Mouse (Mus musculus) layer of hippocampus, adult 8-10 months (tissue): Measurements from ENCODE around the gene Slc43a1. TPM values are rescaled to one million over a fixed set of nuclear protein-coding genes. Genes with fewer than 3 reads are reported as not detected.

Experiments used
- DNase-seq, 2 experiments: peaks; one replicate each; pipeline ENCODE4 v3.0.0; 2022; ENCODE audit warnings: low spot score in 2 of 2
- total RNA-seq, 4 experiments: library from RNA; stranded (reverse); gene quantifications; 2 replicates each; pipeline ENCODE4 v1.2.4; 2022

Slc43a1 gene
- total RNA-seq, 4 experiments from 2014 or later, result 0.34 to 1.3 (median 0.63) TPM; not detected in 1

- no peak for DNase-seq
Measured at GRCm38 (mm10) chr2:84827283-84827920, 11.2 kb upstream of the Slc43a1 start.

- DNase-seq, result peak; percentile 81 to 90
Measured at GRCm38 (mm10) chr2:84831666-84832391, 6.8 kb upstream of the Slc43a1 start.

GRCm38 (mm10) chr2:84837107-84837506 lies 1.5 kb upstream of the Slc43a1 start:
- no peak for DNase-seq

GRCm38 (mm10) chr2:84837817-84838592 lies 645 bp upstream of the Slc43a1 start:
- no peak for DNase-seq

- DNase-seq, result no peak
Measured at GRCm38 (mm10) chr2:84838993-84839980, 637 bp downstream of the Slc43a1 start.

GRCm38 (mm10) chr2:84840016-84840747 lies 1.5 kb downstream of the Slc43a1 start:
- no peak for DNase-seq

- no peak for DNase-seq
Measured at GRCm38 (mm10) chr2:84840748-84841563, 2.3 kb downstream of the Slc43a1 start.

GRCm38 (mm10) chr2:84841905-84842304 lies 3.3 kb downstream of the Slc43a1 start:
- no peak for DNase-seq

GRCm38 (mm10) chr2:84843654-84844053 lies 5.0 kb downstream of the Slc43a1 start:
- DNase-seq, result no peak

GRCm38 (mm10) chr2:84845226-84845625 lies 6.6 kb downstream of the Slc43a1 start:
- no peak for DNase-seq

GRCm38 (mm10) chr2:84850407-84851129 lies 11.9 kb downstream of the Slc43a1 start:
- no peak for DNase-seq

- no peak for DNase-seq
Measured at GRCm38 (mm10) chr2:84851130-84852040, 12.7 kb downstream of the Slc43a1 start.

GRCm38 (mm10) chr2:84855732-84856131 lies 17.1 kb downstream of the Slc43a1 start:
- peak; percentile 53 to 58 for DNase-seq

- no peak for DNase-seq
Measured at GRCm38 (mm10) chr2:84858551-84858950, 19.9 kb downstream of the Slc43a1 start.

GRCm38 (mm10) chr2:84859991-84860780 lies 21.5 kb downstream of the Slc43a1 start:
- DNase-seq, result no peak

GRCm38 (mm10) chr2:84861430-84861829 lies 22.8 kb downstream of the Slc43a1 start:
- no peak for DNase-seq

GRCm38 (mm10) chr2:84862231-84862630 lies 23.6 kb downstream of the Slc43a1 start:
- DNase-seq, result no peak
